Mouse (Mus musculus): Measurements from ENCODE around the gene Zp2. TPM values are rescaled to one million over a fixed set of nuclear protein-coding genes. Genes with fewer than 3 reads are reported as not detected.

The Zp2 gene
- polyA plus RNA-seq, 1 experiment from 2014 or later, result not detected

DNA sequence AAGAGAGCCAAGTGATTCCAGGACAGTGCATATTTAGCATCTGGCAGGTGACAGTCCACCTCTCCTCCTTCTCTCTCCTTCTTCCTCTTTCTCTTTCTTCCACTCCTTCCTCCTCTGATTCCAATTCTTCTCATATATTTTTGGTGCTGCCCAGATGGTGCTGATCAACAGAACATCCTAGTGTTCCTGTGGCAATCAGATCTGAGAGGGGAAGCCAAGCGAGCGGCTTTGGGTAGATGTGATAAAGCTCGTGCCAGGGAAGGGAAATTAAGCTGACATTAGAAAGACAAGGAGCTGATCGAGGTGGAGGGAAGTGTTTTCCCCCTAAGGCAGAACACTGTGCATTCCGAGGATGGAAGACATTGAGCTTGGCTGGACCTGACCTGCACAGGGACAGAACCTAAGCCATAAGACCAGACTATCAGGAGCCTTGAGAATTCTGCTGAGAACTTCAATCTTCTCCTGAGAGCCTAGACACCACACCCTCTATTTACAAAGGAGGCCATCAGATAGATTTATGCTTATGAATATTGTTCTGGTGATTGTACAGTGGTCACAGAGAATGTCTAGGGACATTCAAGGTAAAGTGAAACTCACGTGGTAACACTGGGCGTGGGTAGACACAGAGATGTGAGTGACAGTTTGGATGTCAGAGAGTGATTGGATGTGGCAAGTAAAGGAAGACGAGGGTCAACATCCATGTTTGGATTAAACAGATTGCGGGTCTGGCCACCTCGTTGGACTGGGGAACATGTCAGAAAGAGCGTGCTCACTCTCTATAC, 29.8 kb upstream of the Zp2 start:
- Histone ChIP-seq H3K9me3 (replicated peaks) (no peaks in the 10 kb centered on the region), H3K36me3 (no peaks in the 10 kb centered on the region), H3K4me2 (no peak overlapping the region), H3K27ac (ENCODE audit: poor library complexity, severe bottlenecking) (no peak overlapping the region), H3K4me1 (replicated peaks) (no peaks in the 10 kb centered on the region), H3K4me3 (no peak overlapping the region), H3K9ac (no peak overlapping the region), H3K27me3 (replicated peaks) (no peaks in the 10 kb centered on the region)
- ATAC-seq (ENCODE audit: insufficient number of reproducible peaks, low FRiP score), result no peak
- 70% methylated on average over 11 of the region's 11 CpGs for WGBS

DNA sequence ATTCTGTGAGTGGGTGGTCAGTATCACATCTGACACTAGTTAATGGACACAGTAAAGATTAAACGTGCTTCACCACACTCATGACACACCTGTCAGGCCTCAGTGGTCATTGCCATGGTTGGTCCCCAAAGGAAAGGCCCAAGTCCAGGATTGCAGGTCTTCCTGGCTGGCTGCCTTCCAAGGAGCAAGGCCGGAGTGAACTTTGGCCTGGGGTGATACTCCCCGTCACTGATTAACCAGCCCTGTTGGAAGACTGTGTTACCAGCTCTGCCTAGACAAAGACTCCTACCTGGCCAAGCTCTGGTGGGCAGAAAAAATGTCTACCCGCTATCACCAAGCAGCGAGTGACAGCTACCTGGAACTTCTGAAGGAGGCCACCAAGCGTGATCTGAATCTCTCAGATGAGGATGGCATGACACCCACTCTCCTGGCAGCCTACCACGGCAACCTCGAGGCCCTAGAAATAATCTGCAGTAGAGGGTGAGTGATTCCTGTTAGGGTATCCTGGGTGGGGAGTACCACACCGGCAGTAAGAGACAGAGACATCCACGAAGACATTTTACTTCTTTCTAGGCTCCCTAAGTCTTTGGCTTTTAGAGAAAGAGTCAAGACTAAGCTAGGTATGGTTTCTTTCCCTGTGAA, 28.6 kb upstream of the Zp2 start, which contains the start of gene Anks4b:
Anks4b (plus strand) TSS at position 256 of the 642 bp plus-strand sequence.
- Histone ChIP-seq H3K4me1 (replicated peaks) (no peaks in the 10 kb centered on the region), H3K36me3 (no peaks in the 10 kb centered on the region), H3K27me3 (replicated peaks) (no peaks in the 10 kb centered on the region), H3K9me3 (replicated peaks) (no peaks in the 10 kb centered on the region), H3K4me2 (no peak within 1 kb of the TSS), H3K4me3 (no peak within 1 kb of the TSS), H3K27ac (ENCODE audit: poor library complexity, severe bottlenecking) (no peak within 1 kb of the TSS), H3K9ac (no peak within 1 kb of the TSS)
- no peak for ATAC-seq (ENCODE audit: insufficient number of reproducible peaks, low FRiP score)
- WGBS, result 75% methylated on average over 10 of the region's 10 CpGs

DNA sequence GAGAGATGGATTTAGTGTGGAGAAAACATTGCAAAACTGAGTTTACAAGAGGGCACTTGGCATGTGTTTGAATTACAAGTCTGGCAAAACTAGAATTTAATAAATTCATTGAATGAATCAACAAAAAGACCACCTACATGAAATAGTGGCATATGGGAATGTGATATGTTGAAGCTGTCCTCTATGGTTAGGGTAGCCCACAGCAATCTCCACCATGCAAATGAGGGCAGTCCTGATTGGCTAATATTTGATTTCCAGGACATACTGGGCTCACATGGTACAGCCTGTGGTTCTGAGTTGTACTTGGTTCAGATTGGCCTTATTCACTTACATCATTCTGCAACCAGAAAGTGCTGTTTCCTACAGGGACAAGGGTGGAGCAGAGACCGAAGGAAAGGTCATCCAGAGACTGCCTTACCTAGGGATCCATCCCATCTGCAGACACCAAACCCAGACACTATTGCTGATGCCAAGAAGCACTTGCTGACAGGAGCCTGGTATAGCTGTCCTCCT, 27.2 kb upstream of the Zp2 start:
- Histone ChIP-seq H3K4me1 (replicated peaks) (no peaks in the 10 kb centered on the region), H3K9ac (no peak overlapping the region), H3K27me3 (replicated peaks) (no peaks in the 10 kb centered on the region), H3K4me3 (no peak overlapping the region), H3K27ac (ENCODE audit: poor library complexity, severe bottlenecking) (no peak overlapping the region), H3K9me3 (replicated peaks) (no peaks in the 10 kb centered on the region), H3K4me2 (no peak overlapping the region), H3K36me3 (no peaks in the 10 kb centered on the region)
- no peak for ATAC-seq (ENCODE audit: insufficient number of reproducible peaks, low FRiP score)
- 89% methylated on average over 1 of the region's 1 CpGs for WGBS

DNA sequence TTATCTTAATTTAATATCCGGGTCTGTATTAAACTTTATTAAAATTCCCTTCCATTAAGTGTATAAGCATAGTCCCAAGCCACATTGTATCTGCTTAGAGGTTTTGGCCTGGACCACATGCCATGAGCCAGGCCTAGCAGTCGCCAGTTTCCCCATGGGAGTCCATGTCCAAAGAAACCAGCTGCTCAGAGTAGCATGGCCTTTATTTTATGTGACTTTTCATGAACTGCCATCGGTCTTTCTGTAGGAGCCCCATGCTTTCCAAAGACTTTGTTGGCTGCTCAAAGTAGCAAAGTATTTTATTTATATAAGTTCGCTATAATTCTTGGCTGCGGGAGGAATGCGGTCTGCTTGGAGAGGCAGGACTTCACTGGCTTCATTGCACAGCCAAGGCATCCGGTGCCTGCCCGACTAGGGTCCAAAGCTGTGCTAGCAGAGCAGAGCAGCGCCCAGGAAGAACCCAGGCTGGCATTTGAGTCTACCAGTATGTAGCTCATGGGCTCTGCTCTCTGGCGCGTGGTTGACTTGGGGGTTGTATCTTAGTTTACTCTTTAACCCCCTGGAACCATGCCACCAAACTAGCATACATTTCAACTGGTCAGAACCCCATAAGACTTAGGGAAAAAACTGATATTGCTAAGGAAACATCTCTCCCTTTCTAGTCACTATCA, 18.6 kb upstream of the Zp2 start:
- Histone ChIP-seq H3K4me3 (no peak overlapping the region), H3K36me3 (no peaks in the 10 kb centered on the region), H3K9ac (no peak overlapping the region), H3K27ac (ENCODE audit: poor library complexity, severe bottlenecking) (no peak overlapping the region), H3K4me2 (no peak overlapping the region), H3K9me3 (replicated peaks) (no peaks in the 10 kb centered on the region), H3K27me3 (replicated peaks) (no peaks in the 10 kb centered on the region), H3K4me1 (replicated peaks) (no peaks in the 10 kb centered on the region)
- ATAC-seq (ENCODE audit: insufficient number of reproducible peaks, low FRiP score), result no peak
- 85% methylated on average over 11 of the region's 11 CpGs for WGBS

DNA sequence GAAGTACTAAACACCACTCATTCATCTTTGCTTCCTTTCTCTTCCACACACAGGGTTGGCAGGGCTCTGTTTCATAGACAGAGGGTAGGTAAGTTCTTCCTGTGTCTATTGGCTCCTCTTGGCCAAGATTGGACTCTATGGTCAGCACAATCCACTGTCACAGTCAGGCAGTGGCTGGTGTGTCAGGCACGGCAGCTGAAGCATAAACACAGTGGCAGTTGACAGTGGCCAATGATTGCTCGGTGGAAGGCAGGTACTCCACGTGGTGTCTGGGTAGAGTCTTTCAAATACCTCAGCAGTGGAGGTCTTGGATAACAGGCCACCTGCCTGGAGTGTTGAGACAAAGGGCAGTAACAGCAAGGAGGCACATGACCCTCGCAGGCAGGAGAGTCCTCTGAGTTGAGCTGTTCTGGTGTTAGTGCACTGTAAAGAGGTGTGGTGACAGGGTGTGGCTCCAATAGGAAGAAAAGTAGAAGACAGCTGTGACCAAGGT, 13.1 kb upstream of the Zp2 start:
- Histone ChIP-seq H3K9me3 (replicated peaks) (no peaks in the 10 kb centered on the region), H3K4me1 (replicated peaks) (no peaks in the 10 kb centered on the region), H3K27me3 (replicated peaks) (no peaks in the 10 kb centered on the region), H3K4me2 (no peak overlapping the region), H3K4me3 (no peak overlapping the region), H3K9ac (no peak overlapping the region), H3K27ac (ENCODE audit: poor library complexity, severe bottlenecking) (no peak overlapping the region), H3K36me3 (no peaks in the 10 kb centered on the region)
- WGBS, result 38% methylated on average over 4 of the region's 4 CpGs
- no peak for ATAC-seq (ENCODE audit: insufficient number of reproducible peaks, low FRiP score)

DNA sequence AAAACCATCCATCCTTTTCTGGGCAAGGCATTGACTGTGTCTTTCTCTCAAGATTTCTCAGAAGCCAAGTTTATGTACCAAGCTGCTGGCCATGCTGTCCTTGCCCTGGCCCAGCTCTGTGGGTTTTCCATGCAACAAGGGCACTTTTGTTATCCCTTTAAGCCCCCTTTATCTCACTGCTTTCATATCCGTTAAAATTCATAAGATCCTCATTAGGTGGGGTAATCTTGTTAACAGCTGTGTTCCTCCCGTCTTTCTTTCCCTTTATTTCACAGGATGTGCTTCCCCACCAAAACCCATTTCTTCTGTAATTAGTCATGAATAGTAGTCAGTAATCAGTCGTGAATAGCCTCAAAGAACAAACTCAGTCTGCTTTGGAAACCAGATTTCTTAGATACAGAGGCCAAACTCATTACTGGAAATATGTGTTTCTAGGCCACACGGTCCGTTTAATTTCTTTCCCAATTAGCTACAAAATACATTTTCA, 12.5 kb upstream of the Zp2 start:
- no peak for ATAC-seq (ENCODE audit: insufficient number of reproducible peaks, low FRiP score)
- no peak overlapping the region for H3K4me3 ChIP-seq
- H3K27me3 ChIP-seq (replicated peaks), result no peaks in the 10 kb centered on the region
- H3K36me3 ChIP-seq, result no peaks in the 10 kb centered on the region
- no peak overlapping the region for H3K27ac ChIP-seq (ENCODE audit: poor library complexity, severe bottlenecking)
- no peaks in the 10 kb centered on the region for H3K9me3 ChIP-seq (replicated peaks)
- H3K9ac ChIP-seq, result no peak overlapping the region
- no peak overlapping the region for H3K4me2 ChIP-seq
- H3K4me1 ChIP-seq (replicated peaks), result no peaks in the 10 kb centered on the region
- WGBS, result 52% methylated on average over 5 of the region's 5 CpGs

DNA sequence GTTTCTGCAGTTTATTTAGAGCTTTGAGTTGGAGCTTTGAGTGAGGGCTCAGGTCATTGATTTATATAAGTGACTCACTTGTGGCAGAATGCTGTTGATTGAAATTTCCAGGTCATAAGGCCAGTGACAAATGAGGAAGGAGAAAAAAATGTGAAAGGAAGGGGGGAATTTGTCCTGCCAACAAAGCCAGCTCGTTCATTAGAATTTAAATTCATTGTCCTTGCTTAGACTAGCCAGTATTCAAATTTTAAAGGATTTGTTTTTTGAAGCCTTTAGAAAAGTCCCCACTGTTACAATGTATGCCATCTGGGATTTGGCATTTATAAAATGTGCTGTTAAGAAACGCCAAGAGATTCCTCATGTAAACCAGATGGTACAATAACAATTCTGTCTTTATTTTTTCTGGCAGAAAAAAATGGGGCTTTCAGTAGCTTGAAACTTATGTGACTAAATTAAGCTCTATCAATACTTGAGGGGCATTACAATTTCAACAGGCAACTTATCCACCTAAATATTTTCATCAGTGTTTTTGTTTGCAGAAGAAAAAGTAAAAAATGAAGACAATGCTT, 11.8 kb upstream of the Zp2 start:
- Histone ChIP-seq H3K36me3 (no peaks in the 10 kb centered on the region), H3K4me1 (replicated peaks) (no peaks in the 10 kb centered on the region), H3K9ac (no peak overlapping the region), H3K9me3 (replicated peaks) (no peaks in the 10 kb centered on the region), H3K4me3 (no peak overlapping the region), H3K27me3 (replicated peaks) (no peaks in the 10 kb centered on the region), H3K4me2 (no peak overlapping the region), H3K27ac (ENCODE audit: poor library complexity, severe bottlenecking) (no peak overlapping the region)
- ATAC-seq (ENCODE audit: insufficient number of reproducible peaks, low FRiP score), result no peak
- WGBS, result 45% methylated on average over 2 of the region's 2 CpGs

DNA sequence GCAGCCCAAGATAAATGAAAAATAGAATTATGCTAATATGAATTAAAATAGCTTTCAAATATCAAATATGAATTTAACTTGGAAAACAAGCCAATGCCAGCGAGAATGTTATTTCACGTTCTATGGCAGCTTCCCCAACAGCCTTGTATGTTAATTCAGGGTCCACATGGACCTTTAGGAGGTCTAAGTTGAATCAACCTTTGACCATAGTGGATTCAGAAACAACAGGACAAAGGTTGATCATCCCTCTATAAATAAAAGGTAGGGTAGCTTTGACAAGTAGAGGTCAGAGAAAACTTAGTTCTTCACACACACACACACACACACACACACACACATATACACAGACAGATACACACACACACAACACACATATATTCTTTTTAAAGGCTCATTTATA, 5.8 kb upstream of the Zp2 start:
- H3K4me1 ChIP-seq (replicated peaks), result no peaks in the 10 kb centered on the region
- no peaks in the 10 kb centered on the region for H3K9me3 ChIP-seq (replicated peaks)
- H3K4me2 ChIP-seq, result no peak overlapping the region
- no peaks in the 10 kb centered on the region for H3K36me3 ChIP-seq
- H3K27me3 ChIP-seq (replicated peaks), result no peaks in the 10 kb centered on the region
- WGBS, result 70% methylated on average over 2 of the region's 2 CpGs
- H3K9ac ChIP-seq, result no peak overlapping the region
- no peak for ATAC-seq (ENCODE audit: insufficient number of reproducible peaks, low FRiP score)
- H3K4me3 ChIP-seq, result no peak overlapping the region
- no peak overlapping the region for H3K27ac ChIP-seq (ENCODE audit: poor library complexity, severe bottlenecking)

DNA sequence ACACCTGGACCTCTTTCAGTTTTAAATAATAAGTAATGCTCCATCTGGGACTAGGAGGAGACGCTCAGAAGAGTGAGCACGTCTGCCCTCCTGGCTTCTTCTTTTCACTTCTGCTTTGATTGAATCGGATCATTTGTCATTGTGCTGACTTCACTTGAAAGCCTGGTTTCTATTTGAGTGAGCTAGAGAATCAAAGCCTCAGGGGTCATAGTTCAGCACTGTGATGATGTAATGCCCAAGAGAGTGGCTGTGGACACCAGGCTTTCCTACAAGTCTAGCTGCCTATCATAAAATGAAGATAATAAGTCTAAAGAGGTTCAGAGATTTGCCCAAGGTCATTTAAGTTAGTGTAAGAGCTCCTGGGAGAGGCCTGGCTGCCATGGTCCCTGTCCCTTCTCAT, 5.2 kb upstream of the Zp2 start:
- H3K9me3 ChIP-seq (replicated peaks), result no peaks in the 10 kb centered on the region
- no peak overlapping the region for H3K27ac ChIP-seq (ENCODE audit: poor library complexity, severe bottlenecking)
- 42% methylated on average over 3 of the region's 3 CpGs for WGBS
- no peak for ATAC-seq (ENCODE audit: insufficient number of reproducible peaks, low FRiP score)
- H3K9ac ChIP-seq, result no peak overlapping the region
- no peaks in the 10 kb centered on the region for H3K4me1 ChIP-seq (replicated peaks)
- no peaks in the 10 kb centered on the region for H3K27me3 ChIP-seq (replicated peaks)
- H3K36me3 ChIP-seq, result no peaks in the 10 kb centered on the region
- no peak overlapping the region for H3K4me3 ChIP-seq
- no peak overlapping the region for H3K4me2 ChIP-seq

DNA sequence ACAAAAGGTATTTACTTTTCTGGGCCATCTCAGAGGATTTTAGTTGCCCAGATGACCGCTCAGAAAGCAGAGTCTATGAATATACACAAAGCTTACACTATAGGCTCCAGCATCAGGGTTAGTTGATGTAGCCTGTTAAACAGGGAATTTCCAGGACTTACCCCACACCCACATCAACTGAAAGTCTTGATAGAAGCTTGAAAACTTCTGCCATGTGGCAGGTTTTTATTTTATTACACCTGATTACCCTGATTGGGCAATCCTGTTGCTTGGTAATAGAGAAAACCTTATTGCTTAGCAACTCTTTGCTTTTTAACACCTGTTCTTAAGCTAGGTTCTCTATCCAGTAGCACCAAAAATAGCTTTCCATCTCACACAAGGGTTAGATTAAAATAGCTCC, 2.3 kb downstream of the Zp2 start:
- no peak for ATAC-seq (ENCODE audit: insufficient number of reproducible peaks, low FRiP score)
- Histone ChIP-seq H3K9ac (no peak overlapping the region), H3K27me3 (replicated peaks) (no peaks in the 10 kb centered on the region), H3K4me2 (no peak overlapping the region), H3K4me3 (no peak overlapping the region), H3K27ac (ENCODE audit: poor library complexity, severe bottlenecking) (no peak overlapping the region), H3K9me3 (replicated peaks) (no peaks in the 10 kb centered on the region), H3K36me3 (no peaks in the 10 kb centered on the region), H3K4me1 (replicated peaks) (no peaks in the 10 kb centered on the region)
- 79% methylated on average over 1 of the region's 1 CpGs for WGBS

DNA sequence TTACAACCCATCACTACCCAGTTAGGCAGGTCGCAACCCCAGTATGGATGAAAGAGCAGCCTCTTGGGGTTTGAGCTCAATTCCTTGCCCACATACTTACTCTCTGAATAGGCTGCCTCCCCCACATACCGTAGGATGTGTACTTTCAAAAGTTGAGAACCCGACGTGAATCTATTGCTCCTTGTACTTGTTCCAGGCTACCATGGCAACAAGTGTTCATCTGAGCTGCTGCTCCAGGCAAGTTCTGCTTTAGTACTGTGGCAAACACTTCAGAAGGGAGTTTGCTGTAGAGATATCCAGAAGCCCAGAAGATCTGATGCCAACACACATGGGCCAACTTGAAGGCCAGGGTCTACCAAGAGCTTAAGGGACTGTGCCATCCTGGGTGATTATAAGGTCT, 16.1 kb downstream of the Zp2 start:
- H3K4me1 ChIP-seq (replicated peaks), result peaks cover 9% of the 10 kb centered on the region
- H3K4me3 ChIP-seq, result no peak overlapping the region
- H3K27me3 ChIP-seq (replicated peaks), result no peaks in the 10 kb centered on the region
- H3K4me2 ChIP-seq, result no peak overlapping the region
- no peaks in the 10 kb centered on the region for H3K36me3 ChIP-seq
- WGBS, result 76% methylated on average over 4 of the region's 4 CpGs
- no peak overlapping the region for H3K27ac ChIP-seq (ENCODE audit: poor library complexity, severe bottlenecking)
- no peaks in the 10 kb centered on the region for H3K9me3 ChIP-seq (replicated peaks)
- no peak overlapping the region for H3K9ac ChIP-seq
- ATAC-seq (ENCODE audit: insufficient number of reproducible peaks, low FRiP score), result no peak

All from heart, embryonic 12.5 days (tissue).